Mouse (Mus musculus) heart, adult 9 months (tissue): ENCODE data around the gene Ppp5c.
"Not testable (repeated sequence)": the region's sequence is repeated elsewhere in the genome, so short reads cannot be mapped to it uniquely, and the experiment has no call there.

Source experiments
- DNase-seq, 2 experiments: peaks; one replicate each; pipeline ENCODE4 v3.0.0; 2022; ENCODE audit warnings: low spot score in 2 of 2

Ppp5c gene

DNA sequence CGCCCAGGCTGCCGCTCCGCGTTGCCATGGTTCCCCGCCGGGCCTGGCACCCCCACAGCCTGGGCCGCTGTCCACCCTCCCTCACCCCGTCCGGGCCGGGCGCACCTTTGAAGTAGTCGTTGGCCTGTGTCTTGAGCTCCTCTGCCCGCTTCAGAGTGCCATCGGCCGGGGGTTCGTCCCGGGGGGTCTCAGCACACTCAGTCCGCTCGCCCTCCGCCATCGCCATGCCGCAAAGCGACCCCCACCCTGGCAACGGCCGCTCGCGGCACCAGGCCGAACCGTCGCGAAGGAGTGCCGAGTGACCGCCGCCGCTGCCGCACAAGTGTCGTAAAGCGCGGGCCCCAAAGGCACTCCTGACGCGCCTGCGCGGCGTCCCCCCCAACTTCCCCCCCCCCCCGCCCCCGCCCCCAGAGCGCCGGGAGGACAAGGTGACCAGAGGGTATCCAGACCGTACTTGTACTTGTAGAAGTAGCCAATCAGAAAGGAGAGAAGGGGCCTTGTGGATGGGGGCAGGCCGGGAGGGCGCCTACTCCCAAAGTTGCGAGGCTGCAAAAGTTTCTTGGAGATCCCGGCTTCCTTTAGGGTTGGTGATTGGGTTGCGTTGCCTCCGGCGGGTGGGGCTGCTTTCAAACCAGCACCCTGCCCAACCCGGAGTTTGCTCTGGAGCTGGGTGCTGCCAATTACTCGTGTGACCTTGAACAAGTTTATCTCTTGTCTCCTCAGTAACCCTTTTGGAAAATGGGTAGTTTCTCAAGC is at the start of gene Ppp5c:
Gene Ppp5c, minus strand, starts transcription at position 337 of the 756 bp plus-strand sequence.
- DNase-seq = peak; percentile 89 to 92

DNA sequence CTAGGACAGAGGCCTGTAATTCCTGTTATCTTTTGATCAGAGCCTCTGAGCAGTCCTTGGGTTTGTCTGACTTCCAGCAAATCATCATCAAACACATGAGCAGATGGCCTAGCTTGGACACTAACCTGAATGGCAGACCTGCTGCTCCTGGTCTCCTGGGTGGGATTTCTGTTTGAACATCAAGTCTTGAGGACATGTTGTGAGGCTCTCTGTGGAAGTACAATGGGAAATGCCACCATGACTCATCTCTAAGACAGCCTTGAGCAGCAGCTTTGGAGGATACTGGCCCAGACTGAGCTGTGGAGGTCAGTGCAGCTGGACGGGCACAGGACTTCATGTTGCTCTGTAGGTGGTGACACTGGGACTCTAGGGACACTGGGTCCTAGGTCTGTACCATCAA is 48.8 kb upstream of the Ppp5c start:
- DNase-seq = no peak

DNA sequence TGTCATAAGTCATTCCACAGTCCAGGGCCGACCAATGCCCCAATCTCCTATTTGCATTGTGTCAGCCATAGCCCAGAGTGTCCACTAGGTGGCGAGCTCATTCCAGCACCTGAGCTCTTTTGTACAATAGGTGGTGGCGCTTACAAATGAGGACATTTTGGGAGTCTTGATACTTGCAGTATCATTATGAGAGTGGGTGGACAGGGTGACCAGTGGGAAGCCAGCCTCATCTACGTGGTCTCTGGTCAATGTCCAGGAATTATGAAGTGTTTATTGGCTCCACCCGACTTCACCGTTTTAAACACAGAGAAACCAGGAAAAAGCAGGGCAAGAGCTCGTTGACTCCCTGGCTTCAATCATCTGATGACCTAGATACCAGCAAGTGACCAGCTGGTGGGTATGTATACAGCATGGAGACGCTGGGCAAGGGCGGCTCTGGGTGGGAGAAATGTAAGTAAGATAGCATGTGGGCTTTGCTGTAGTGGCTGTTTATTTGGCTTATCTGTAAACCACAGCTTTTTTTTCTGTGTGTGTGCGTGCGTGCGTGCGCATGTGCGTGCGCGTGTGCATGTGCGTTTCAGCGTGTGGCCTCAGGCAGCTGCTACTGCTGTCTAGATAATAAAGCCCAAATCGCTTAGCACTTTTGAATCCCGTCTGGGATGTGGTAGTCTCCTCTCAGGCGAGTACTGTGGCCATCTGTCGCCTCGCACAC is 46.3 kb upstream of the Ppp5c start, which contains the start of gene Psg16:
Gene Psg16, plus strand, starts transcription at position 137 of the 712 bp plus-strand sequence.
- peak in 1 of 2 experiments; percentile 20 for DNase-seq

DNA sequence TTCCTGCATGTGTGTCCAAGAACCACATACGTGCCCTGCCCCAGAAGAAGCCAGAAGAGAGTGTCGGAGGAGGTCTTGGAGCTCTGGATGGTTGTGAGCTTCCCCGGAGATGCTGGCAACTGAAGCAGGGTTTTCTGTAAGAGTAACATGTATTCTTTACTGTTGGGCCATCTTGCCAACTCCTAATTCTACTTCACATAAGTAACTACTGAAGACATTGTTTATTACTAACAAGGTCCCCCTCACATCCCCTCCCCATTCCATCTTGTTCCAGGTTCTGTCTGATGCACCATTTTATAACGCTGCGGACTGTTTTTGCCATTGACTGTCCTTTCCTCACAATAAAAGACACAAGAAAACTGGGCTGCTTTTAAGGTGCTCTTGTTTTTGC is 45.8 kb upstream of the Ppp5c start:
- no peak for DNase-seq

DNA sequence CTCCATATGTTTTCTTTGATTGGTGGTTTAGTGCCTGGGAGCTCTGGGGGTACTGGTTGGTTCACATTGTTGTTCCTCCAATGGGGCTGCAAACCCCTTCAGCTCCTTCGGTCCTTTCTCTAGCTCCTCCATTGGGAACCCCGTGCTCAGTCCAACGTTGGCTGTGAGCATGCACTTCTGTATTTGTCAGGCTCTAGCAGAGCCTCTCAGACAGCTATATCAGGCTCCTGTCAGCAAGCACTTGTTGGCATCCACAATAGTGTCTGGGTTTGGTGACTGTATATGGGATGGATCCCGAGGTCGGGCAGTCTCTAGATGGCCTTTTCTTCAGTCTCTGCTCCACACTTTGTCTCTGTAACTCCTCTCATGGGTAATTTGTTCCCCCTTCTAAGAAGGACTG is 39.9 kb upstream of the Ppp5c start:
- not testable (repeated sequence) for DNase-seq

DNA sequence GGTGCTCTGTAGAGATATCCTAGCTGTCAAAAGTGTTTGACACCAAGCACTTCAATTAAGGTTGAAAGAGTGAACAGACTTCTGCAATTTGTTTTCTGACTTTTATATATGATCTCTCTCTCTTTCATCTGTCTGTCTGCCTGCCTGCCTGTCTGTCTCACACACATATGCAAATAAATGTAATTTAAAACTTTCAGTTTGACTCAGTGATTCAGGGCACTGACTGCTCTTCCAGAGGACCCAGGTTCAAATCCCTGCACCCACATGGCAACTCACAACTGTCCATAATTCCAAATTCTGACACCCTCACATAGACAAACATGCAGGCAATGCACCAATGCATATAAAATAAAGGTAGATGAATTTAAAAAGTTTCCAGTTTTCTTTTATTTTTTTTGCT is 39.3 kb upstream of the Ppp5c start:
- DNase-seq = no peak

DNA sequence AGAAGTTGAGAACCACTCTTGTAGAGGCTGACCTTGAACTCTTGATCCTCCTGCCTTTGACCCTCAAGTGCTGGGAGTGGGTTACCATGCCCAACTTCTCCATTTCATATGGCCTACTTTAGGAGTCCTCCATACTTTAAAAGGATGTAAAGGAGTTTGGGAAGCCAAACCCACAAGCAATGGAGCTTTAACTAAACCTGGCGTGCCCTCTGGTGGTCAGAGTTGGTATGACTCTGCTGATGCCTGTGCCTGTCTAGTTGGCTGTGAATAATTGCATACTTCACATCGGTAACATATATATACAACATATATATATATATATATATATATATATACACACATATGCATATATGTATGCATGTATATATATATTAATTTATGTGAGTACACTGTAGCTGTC is 38.7 kb upstream of the Ppp5c start:
- peak; percentile 33 to 76 for DNase-seq

DNA sequence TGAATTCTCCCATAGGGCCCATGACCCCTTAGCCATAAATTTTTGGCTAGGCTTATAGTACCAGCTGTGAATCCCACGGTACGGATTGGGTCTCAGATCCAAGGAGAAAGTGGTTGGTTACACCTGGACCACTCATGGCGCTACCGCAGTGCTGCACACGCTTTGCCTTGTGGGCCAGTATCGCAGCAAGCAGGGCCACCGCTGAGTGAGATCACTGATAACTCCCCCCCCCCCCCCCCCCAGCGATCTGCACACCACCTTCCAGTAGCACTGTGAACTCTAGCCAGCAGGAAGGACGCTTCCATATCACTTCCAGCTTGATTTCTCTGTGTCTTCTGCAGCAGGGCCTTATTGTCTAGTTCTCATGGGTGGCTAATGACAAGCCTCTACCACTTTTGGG is 37.9 kb upstream of the Ppp5c start:
- no peak for DNase-seq

DNA sequence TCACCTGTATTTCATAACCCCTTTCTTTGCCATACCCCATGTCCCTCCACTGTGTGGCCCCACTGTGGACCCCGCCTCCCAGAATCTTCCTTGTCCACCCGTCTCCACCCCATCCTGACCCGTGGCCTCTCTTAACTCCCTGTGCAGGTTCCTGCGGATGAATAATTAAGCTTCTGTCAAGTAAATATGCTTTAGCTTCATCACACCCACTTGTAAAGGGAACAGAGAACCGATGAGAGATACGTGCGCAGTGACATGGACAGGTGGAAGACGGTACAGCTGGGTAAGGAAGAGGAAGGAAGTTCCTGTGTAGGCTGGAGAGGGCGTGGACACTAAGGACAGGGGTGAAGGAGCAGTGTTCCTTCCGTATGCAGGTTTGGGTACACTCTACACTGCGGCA is 35.1 kb upstream of the Ppp5c start:
- peak; percentile 13 to 15 for DNase-seq

DNA sequence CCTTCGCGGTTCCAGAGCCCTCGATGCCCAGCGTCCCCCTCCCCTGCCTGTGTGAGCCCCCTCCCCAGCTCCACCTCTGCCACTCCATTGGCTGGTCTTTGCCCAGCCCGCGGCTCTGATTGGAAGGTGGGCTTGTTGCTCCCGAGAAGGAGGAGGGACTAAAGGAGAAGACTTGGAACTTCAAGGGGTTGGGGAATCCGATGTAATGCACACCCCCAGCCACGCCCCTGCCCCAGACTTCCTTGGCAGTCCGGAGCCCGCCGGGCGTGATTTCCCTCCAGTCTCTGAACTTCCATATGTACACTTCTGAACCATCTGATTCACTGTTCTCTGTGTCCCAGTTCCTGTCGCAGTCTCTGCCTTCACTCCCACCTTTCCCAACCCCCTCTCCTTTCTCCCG is 34.7 kb upstream of the Ppp5c start, which contains the start of gene Hif3a:
Gene Hif3a, minus strand, starts transcription at position 39 of the 400 bp plus-strand sequence.
- peak; percentile 17 to 45 for DNase-seq

DNA sequence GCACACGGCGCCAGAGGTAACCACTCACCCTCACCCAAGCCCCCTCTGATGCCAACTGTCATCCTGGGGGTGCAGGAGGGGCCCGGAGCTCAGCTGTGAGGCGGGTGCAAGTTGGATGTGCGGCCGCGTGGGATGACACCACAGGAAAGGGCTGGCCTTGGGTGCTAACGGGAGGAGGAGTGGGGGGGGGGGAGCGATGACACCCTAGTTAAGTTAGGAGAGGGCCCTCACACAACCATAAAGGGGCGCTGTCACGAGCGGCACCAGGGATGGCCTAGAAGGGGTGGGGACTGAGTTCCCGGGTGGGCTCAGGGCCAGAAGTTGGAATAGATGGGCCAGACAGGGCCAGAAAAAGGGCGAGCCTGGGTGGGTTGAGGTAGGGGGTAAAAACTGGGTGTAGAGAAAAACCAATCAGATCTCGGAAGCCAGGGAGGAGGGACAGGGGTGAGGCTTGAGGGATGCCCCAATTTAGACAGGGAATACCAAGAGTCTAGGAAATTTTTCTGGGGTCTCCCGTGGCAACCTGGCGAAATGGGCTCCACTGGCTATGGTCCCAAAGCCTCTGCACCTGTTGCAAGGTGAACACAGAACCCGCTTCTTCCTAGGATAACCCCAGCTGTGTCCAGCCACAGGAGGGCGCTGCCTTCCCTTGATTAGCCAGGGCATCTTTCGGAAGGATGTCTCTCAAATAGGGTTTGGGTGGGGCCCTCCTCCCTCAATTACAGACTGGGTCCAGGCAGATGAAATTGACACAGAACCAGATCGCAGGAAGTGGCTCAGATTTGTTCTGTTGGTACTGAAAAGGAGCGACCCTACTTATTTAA is 33.3 kb upstream of the Ppp5c start:
- peak; percentile 38 to 46 for DNase-seq

DNA sequence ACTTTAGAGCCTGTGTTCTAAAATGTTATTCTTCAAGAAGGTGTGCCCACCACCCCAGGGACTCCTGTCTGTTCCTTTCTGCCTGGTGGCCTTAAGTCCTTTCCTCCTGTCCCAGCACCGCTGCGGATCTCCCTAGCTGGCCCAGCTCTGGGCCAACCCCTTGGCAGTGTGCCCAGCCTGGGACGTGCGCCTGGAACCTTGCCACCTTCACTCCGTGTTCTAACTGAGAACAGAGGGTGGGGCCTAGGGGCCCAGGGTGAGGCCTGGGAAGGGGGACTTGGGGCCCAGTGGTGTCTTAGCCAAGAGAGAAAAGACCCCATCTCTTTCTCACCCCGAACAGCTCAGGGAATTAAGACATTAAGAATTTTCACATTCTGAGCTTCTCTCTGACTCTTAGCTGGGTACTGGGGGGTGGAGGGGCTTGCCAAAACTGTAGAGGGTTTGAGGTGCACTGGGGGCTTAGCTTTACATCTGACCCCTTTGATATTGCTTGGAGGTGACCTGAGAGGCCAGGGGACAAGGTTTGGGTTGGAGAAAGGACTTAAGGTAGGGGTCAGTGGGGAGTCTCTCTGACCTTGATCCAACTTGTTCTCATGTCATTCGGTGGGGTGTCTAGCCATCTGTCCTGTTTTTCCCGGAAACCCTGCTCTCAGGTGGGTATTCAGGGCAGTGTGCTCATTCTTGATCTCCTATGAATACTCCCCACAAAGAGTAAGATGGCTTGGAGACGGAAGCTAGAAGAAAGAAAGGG is 32.5 kb upstream of the Ppp5c start:
- DNase-seq = peak; percentile 92 to 95

DNA sequence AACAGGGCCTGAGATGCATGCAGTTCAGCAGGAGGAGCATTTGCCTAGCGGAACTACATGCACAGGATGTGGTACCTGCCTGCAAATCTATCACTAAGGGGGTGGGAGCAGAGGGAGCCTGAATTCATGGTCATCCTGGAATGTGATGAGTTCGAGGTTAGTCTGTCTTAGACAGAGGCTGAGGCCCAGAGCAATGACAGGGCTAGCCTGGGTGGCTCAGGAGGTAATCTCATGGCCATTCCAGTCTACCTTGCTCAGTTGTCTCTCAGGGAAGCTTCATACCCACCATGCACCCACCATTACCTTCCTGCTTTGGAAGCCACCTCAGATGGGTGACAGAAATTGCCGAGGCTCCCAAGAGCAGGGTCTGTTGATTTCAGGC is 31.7 kb upstream of the Ppp5c start:
- DNase-seq = no peak

DNA sequence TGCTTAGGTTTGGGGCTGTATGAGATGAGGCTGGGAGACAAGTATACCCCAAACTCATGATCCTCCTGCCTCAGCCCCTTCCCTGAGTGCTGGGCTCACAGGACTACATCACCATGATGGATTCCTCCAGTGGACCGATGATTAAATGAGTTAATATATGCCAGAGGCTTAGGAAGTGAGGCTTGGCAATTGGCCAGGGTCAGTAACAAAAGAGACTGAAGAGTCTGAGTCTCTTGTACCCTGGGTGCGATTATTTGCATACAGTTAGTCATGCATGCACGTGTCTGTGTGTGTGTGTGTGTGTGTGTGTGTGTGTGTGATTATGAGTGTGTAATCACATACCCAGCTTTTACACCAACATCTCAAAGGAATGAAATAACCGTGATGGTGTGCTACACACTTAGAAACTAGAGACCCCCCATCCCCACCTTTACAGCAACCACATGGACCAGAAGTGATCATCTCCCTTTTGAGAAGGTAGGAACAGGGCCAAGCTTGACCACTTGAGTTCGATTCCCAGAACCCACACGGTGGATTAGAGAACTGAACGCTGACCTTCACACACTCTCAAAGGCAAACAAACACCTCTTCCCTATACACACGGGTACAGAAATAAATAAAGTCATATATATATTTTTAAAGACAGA is 31.2 kb upstream of the Ppp5c start:
- DNase-seq = peak; percentile 37 to 47

DNA sequence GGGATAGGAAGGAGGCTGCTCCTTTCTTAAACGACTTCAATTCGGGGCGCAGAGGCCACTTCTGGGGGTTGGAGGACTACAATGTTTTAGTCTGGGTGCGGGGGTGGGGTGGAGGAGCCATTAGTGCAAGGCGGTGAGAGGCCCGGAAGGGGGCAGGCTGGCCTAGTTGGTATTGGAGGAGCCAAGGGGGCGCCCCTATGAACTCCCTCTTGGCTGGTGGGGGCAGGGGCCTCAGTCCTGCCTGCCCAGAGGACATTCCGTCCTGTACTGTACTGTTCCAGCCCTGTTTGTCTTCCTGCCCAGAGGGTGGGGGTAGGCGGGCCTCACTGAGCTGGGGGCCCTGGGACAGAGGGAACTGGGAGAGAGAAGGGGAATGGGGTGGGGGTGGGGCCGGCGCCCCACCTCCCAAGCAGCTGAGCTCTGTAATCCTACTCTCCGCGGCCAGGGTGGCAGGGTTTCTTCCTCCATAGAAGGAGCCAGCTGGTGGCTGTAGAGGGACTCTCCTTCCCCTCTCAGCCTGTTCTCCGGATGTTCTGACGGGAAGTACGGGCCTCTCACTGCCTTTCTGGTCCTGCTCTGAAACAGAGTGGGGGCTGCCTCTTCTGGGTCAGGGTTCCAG is 30.5 kb upstream of the Ppp5c start:
- peak; percentile 88 to 93 for DNase-seq

DNA sequence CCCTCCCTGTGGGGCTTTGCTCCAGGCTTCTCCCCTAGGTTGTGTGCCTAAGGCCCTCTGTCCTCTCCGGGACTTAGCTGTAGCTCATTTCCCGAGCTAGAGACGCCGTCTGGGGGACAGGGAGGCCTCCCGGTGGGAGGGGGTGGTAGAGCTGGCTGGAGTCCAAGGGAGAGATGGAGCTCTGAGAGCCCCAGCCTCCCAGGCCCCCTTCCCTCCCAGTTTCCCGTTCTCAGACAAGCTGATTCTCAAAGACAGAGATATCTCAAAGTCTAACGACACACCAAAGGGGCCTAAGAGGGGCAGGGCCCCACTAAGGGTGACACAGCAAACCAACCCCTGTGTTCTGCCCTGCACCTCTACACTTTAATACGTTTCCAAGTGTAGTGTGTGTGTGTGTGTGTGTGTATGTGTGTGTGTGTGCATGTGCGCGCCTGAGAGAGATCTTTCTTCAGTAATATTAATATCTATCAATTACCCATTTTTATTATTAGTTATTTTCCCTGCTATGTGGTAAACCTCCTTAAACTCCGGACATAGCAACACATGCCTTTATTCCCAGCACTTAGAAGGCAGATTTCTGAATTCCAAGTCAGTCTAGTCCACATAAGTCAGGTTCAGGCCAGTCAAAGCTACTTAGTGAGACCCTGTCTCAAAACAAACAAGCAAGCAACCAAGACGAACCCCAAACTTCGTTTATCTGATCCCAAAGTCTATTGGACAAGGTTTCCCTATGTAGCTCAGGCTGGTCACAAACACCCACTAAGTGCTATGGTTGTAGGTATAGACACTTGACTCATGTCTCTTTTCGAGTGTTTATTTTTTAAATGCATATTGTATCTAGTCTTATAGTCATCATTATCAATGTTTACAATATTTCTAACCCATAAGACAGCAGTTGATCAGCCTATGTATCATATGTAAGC is 29.1 kb upstream of the Ppp5c start:
- DNase-seq = peak; percentile 11 to 16

DNA sequence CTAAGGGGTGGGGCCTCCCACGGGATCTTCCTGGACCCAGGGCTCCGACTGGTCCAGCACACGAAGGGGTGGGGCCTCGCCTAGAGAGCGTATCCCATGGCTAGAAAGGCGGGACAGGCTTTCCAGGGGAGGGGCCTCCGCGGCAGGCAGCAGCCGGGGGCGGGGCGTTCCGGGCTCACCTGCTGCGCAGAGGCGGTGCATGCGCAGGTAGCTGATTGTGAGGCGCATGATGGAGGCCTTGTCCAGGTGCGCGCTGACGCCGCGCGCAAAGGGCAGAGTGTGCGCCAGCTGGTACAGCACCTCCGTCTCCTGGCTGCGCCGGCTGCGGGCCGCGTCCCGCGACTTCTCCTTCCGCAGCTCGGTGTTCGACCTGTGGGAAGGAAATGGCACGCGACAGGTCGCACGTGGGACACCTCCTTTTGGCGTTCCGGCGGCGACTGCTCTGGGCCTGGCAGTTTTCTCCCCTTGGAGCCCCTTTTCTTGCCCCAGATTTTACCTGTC is 28.4 kb upstream of the Ppp5c start:
- DNase-seq = peak; percentile 85

DNA sequence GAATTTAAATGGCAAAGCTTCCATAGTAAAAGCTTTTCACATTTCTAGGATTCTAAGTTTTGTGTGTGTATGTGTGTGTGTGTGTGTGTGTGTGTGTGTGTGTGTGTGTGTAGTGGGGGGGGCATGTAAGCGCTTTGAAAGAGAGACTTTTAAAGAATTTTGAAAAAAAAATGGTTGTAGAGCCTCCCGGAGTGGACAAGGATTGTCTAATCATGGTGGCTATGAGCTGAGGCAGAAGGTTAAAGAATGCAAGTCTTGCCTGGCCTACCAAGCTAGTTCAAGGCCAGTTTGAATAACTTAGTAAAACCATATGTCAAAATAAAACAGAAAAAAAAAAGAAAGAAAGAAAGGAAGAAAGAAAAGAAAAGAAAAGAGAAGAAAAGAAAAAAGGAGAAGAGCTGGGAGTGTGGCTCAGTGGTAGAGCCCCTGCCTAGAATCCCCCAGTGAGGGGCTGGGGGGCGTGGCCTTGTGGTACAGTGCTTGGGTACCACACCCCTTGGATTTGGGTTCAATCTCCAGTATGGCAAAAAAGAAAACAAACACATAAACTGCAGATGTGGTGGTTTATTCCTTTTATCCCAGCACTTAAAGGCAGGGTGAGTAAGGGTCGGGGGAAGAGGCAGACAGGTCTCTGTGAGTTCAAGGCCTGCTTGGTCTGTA is 27.7 kb upstream of the Ppp5c start:
- DNase-seq = no peak
